ENCODE assay signal across 16 mouse cellular contexts in the genomic region with DNA sequence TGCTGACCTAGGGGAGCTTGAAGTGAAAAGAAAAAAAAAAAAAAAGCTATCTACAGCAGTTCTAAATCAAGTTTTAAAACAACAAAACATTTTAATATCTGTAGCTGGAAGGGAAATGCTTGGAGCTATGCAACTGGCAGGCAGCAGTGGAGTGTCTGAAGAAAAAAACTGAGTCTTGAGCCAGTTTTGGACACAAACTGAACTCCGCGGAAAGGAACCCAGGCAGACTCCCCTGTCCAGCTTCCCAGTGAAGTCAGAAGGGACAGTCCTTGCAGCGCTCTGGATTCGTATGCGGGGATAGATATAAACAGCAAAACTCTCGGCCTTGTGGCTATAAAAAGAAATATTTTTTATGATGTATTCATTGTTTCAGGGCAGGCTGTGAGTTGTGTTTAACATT.
DNase-seq lines count a peak whose midpoint lies in the region; ATAC-seq lines count a peak whose summit lies in the region.
"Had no signal": no experiment of that assay in that cellular context is flagged by ENCODE, and none has a peak within 500 bp of the region (broad histone marks: within the 10 kb centered on the region; RNA-seq: fewer than 3 reads in every experiment).

No protein-coding gene starts in this region.

- H3K27ac ChIP-seq in embryonic facial prominence, embryonic 14.5 days (replicated peaks; ENCODE audit: low read depth, low read length) = peak overlapping the region; percentile 21; the same call in 1 of the 2 replicates
- H3K27ac ChIP-seq in embryonic facial prominence, embryonic 10.5 days (replicated peaks) = no peak overlapping the region
- 0 out of 2 replicates have a peak overlapping the region, but pooled peaks have one; percentile 15 for H3K27ac ChIP-seq in heart, embryonic 13.5 days (replicated peaks)
- H3K27ac ChIP-seq in heart, embryonic 10.5 days = no peak overlapping the region
- H3K27ac ChIP-seq: embryonic facial prominence, embryonic 13.5 days; liver, embryonic 15.5 days; midbrain, embryonic 15.5 days had no signal

- H3K4me3 ChIP-seq in embryonic facial prominence, embryonic 14.5 days (ENCODE audit: low read depth, low read length) = no peak overlapping the region
- H3K4me3 ChIP-seq in embryonic facial prominence, embryonic 10.5 days = no peak overlapping the region
- H3K4me3 ChIP-seq in heart, embryonic 13.5 days = no peak overlapping the region
- no peak overlapping the region for H3K4me3 ChIP-seq in heart, embryonic 10.5 days
- H3K4me3 ChIP-seq: embryonic facial prominence, embryonic 13.5 days; forebrain, embryonic 10.5 days; liver, embryonic 15.5 days; midbrain, embryonic 15.5 days had no signal

- no peak for ATAC-seq in embryonic facial prominence, embryonic 14.5 days (ENCODE audit: low read depth)
- ATAC-seq in heart, embryonic 13.5 days (ENCODE audit: extremely low read depth, insufficient number of reproducible peaks, low FRiP score, low TSS enrichment) = no peak
- ATAC-seq: hindbrain, embryonic 16.5 days; midbrain, embryonic 15.5 days had no signal

- H3K9ac ChIP-seq in embryonic facial prominence, embryonic 14.5 days (ENCODE audit: low read depth, low read length) = no peak overlapping the region
- no peak overlapping the region for H3K9ac ChIP-seq in heart, embryonic 13.5 days
- H3K9ac ChIP-seq: embryonic facial prominence, embryonic 13.5 days; liver, embryonic 15.5 days; midbrain, embryonic 15.5 days had no signal

- peaks cover 11% of the 10 kb centered on the region for H3K4me1 ChIP-seq in embryonic facial prominence, embryonic 14.5 days (ENCODE audit: control insufficient read depth, insufficient read depth, low read length)
- peaks cover 7% of the 10 kb centered on the region for H3K4me1 ChIP-seq in embryonic facial prominence, embryonic 10.5 days
- peaks cover 18% of the 10 kb centered on the region for H3K4me1 ChIP-seq in heart, embryonic 13.5 days
- H3K4me1 ChIP-seq in heart, embryonic 10.5 days = no peaks in the 10 kb centered on the region
- H3K4me1 ChIP-seq: liver, embryonic 15.5 days; midbrain, embryonic 15.5 days had no signal

- H3K4me2 ChIP-seq in embryonic facial prominence, embryonic 14.5 days (ENCODE audit: low read depth, low read length) = no peak overlapping the region
- H3K4me2 ChIP-seq in heart, embryonic 13.5 days = no peak overlapping the region
- H3K4me2 ChIP-seq: embryonic facial prominence, embryonic 13.5 days; liver, embryonic 15.5 days; midbrain, embryonic 15.5 days had no signal

- 76% methylated on average over 6 of the region's 6 CpGs for WGBS in embryonic facial prominence, embryonic 14.5 days
- 90% methylated on average over 6 of the region's 6 CpGs for WGBS in embryonic facial prominence, embryonic 10.5 days
- whole genome bisulfite sequencing in heart, embryonic 13.5 days = 75% methylated on average over 6 of the region's 6 CpGs
- WGBS in heart, embryonic 10.5 days = 91% methylated on average over 6 of the region's 6 CpGs

- H3K36me3 ChIP-seq in embryonic facial prominence, embryonic 14.5 days (ENCODE audit: control insufficient read depth, insufficient read depth, low read length) = no peaks in the 10 kb centered on the region
- H3K36me3 ChIP-seq in embryonic facial prominence, embryonic 10.5 days (replicated peaks) = no peaks in the 10 kb centered on the region
- no peaks in the 10 kb centered on the region for H3K36me3 ChIP-seq in heart, embryonic 13.5 days
- no peaks in the 10 kb centered on the region for H3K36me3 ChIP-seq in heart, embryonic 10.5 days
- H3K36me3 ChIP-seq: embryonic facial prominence, embryonic 13.5 days; forebrain, embryonic 10.5 days; liver, embryonic 15.5 days; midbrain, embryonic 15.5 days had no signal

- H3K9me3 ChIP-seq in embryonic facial prominence, embryonic 14.5 days (ENCODE audit: control insufficient read depth, low read length) = no peaks in the 10 kb centered on the region
- no peaks in the 10 kb centered on the region for H3K9me3 ChIP-seq in embryonic facial prominence, embryonic 10.5 days
- no peaks in the 10 kb centered on the region for H3K9me3 ChIP-seq in heart, embryonic 13.5 days
- H3K9me3 ChIP-seq in heart, embryonic 10.5 days = no peaks in the 10 kb centered on the region
- H3K9me3 ChIP-seq: embryonic facial prominence, embryonic 13.5 days; forebrain, embryonic 10.5 days; liver, embryonic 15.5 days; midbrain, embryonic 15.5 days had no signal

- DNase-seq in embryonic facial prominence, embryonic 14.5 days (ENCODE audit: low spot score) = no peak
- DNase-seq in embryonic facial prominence, embryonic 10.5 days (ENCODE audit: low spot score) = no peak
- no peak for DNase-seq in heart, embryonic 10.5 days (ENCODE audit: low spot score)
- peak; percentile 15 to 33 for DNase-seq in kidney, postnatal 4 days
- no peak for DNase-seq in kidney, adult 11 months
- DNase-seq in gastrocnemius, postnatal 25 days = peak; percentile 26
- DNase-seq: cerebellum, adult 2 months; layer of hippocampus, postnatal 36 days; left cerebral cortex, postnatal 4 days; thymus, postnatal 36 days had no signal

- no peaks in the 10 kb centered on the region for H3K27me3 ChIP-seq in embryonic facial prominence, embryonic 14.5 days (replicated peaks; ENCODE audit: control insufficient read depth, insufficient read depth, low read length)
- no peaks in the 10 kb centered on the region for H3K27me3 ChIP-seq in embryonic facial prominence, embryonic 10.5 days (replicated peaks; ENCODE audit: low read depth, poor library complexity, severe bottlenecking)
- no peaks in the 10 kb centered on the region for H3K27me3 ChIP-seq in heart, embryonic 13.5 days (replicated peaks)
- H3K27me3 ChIP-seq in heart, embryonic 10.5 days (ENCODE audit: insufficient read depth, poor library complexity, severe bottlenecking) = no peaks in the 10 kb centered on the region
- H3K27me3 ChIP-seq: embryonic facial prominence, embryonic 13.5 days; liver, embryonic 15.5 days; midbrain, embryonic 15.5 days had no signal

Comparison
In these comparisons a context has a peak if more than half of its experiments do, and no peak if none do; other contexts are left out.
1. DNase-seq: peak in kidney, postnatal 4 days (2 of 2) and gastrocnemius, postnatal 25 days (single experiment); none in embryonic facial prominence, embryonic 14.5 days (single experiment), embryonic facial prominence, embryonic 10.5 days (single experiment), heart, embryonic 10.5 days (single experiment) and kidney, adult 11 months (single experiment).
2. H3K27ac ChIP-seq: peak in embryonic facial prominence, embryonic 14.5 days (single experiment) and heart, embryonic 13.5 days (single experiment); none in embryonic facial prominence, embryonic 10.5 days (single experiment) and heart, embryonic 10.5 days (single experiment).